Mouse (Mus musculus): ENCODE measurements around the gene Kif18b.

Gene Kif18b

DNA sequence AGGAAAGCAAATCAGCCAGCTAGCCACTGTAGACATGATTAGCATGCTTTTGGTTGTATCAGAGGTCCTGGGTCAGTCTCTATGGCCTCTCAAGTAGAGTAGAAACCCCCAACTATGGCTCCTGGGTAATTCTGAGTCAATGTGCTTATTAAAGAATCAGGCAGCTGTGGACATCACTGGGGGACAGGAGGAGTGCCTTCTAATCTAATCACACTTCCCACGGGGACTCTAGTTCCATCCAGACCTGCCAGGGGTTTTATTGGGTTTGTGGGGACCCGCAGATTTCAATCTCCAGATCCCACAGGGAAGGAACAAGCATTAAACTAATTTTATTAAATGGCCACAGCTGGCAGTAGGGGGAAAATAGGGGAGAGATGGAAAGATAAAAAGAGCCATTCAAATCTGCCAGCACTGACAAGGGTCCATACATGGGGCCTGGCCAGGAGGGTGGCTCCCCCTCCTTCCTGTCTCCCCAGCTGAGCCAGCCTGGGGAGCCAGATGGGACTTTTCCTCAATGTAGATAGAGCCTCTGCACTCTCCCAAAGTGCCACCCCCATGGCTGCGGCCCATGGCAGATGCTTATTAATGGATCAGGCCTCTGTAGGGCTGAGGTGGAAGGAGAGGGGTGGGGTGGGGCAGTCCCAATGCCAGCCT, 12.7 kb upstream of the Kif18b start:
- no peak for DNase-seq

DNA sequence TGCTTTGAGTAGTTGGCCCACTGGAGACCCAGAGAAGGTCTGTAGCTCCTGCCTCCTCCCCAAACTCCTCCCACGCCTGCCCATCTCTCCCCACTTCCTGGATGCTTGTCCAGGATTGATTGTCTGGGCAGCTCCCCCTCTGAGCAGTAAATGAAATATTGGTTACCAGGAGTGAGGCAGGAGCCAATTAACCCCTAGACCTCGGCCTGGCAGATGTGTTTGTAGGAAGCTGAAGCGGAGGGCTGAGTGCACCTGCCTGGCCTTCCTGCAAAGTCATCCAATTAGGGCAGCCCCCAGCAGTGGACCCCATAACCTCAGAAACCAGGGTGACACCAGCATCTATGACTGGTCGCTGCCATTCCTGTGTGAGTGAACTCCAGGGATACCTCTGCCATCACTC, 11.3 kb upstream of the Kif18b start:
- DNase-seq, result no peak

DNA sequence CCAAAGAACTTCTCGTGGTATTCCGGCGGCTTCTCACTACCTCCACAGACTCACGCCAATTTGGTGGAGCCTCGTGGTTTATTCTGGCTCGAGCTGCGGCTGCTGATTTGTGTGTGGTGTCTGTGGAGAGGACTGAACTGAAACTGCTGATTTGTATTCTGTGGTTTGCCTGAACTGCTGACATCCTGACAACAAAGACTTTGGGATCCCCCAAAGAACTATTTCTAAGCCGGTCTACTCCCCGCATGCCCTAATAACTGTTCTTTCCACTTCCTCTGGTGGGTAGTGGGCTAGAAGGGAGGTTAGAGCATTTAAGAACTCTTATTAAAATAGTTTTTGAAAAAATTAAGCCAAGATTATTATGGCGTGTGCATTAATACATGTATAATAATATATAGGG, 5.7 kb upstream of the Kif18b start:
- DNase-seq, result no peak

DNA sequence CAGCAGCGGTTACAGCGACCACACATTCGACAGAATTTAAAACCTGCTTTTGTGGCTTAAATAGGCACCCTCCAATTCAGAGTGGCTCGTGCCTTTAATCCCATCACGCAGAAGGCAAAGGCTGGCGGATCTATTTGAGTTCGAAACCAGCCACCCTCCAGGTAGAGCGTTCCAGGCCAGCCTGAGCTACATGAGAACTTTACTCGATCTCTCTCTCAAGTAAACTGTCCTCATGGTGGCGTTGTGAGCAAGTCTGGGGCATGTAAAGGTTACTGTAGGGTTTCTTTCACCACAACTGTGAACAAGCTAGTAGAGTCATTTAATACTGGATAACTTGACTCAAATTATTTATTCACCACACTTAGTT, 410 bp upstream of the Kif18b start:
- peak in 1 of 2 experiments; percentile 52 for DNase-seq

DNA sequence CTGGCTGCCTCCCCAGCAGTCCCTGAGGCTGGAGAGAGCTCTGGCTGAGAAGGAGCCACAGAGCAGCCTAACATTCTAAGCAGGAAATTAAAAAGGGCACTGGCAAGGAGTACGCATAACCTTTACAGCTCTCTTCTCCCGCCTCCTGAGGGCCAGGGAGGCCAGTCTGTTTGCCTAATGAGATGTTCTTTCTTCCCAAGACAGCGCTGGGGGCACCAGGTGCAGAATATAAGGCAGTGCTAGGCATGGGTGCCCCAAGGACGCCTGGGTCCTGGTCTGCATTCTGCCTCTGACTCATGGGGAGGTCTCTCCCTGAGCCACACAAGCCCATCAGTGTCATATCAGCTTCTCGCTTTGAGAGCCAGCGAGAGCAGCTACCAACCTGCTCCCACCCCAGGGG, 3.4 kb downstream of the Kif18b start:
- DNase-seq, result no peak

DNA sequence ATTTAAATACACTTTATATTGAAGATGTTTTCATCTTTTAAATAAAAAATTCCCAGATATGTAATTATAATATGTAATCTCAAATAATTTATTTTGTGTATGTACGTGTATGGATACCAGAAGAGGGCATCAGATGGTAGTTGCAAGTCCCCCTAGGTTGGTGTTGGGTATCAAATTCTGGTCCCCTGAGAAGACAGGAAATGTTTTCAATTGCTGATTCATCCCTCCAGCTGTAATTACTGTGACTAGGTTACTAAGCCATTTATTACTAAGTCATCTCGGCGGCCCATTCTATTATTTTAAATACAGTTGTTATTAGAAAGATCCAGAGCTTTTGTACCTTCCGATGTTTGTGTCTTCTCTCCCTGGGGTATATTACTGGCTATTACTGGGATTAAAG, 6.8 kb downstream of the Kif18b start:
- no peak for DNase-seq

DNA sequence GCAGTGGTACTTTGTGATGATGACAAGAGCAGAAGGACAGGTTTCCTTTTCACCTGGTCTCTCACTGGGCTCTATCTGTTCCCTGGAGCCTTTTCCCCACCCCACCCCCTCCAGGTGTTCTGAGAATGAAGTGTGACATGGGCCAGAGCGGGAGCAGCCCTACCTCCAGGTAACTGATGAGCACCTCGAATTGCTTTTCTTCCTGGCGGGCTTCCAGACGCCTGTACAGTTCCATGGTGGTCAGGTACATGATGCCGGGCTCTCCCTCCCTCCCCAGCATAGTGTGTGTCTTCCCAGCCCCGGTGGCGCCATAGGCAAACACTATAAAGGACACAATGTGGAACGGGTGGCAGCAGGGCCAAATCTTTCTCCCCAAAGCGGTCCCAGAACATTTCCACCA, 9.5 kb downstream of the Kif18b start:
- no peak for DNase-seq

DNA sequence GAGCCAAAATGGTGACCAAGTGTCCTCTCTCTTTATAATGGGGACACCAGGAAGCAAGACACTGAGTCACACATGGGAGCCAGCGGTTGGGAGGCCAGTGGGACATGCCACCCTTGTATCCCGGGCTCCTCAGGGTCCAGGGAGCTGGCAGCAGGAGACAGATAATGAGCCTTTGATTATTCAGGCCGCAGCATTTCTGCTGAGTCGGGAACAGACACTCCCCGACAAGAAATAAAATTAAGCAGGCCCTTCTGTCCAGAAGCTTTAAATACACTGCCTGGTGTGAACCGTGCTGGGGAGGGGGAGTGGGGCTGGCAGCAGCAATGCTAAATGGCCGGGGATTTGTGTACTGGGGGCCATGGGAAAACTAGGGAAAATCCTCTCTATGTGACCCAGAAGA, 13.5 kb downstream of the Kif18b start:
- no peak for DNase-seq

DNA sequence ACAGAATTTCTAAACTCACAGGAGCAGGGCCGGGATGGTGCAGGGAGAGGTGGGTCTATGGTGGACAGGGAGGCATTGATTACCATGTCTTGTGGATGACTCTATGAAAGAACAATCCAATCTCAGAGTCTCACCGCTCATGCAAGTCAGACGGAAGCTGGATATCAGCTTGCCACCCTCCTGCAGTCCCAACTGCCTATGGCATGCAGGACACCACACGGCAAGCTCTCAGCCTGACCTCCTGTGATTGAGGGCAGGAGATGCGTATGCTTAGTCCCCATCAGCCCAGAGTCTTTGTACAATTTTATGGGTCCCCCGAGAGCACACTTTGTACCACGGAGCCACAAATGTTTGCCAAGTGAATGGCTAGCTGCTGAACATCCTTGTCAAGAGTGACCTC, 21.3 kb downstream of the Kif18b start:
- peak in 1 of 2 experiments; percentile 1 for DNase-seq

DNA sequence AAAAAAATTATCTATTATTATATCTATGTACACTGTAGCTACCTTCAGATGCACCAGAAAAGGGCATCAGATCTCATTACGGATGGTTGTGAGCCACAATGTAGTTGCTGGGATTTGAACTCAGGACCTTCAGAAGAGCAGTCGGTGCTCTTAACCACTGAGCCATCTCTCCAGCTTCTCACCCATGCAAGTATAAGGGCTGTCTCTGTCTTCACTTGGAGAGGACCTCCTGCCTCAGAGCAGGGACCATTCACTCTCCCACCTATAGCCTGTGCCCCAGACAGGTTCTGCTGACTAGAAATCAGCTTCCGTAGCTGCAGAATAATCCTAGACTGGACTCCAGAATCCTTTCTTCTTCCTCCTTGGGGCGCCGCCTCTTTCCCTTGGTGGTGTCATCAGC, 22.8 kb downstream of the Kif18b start:
- no peak for DNase-seq

DNA sequence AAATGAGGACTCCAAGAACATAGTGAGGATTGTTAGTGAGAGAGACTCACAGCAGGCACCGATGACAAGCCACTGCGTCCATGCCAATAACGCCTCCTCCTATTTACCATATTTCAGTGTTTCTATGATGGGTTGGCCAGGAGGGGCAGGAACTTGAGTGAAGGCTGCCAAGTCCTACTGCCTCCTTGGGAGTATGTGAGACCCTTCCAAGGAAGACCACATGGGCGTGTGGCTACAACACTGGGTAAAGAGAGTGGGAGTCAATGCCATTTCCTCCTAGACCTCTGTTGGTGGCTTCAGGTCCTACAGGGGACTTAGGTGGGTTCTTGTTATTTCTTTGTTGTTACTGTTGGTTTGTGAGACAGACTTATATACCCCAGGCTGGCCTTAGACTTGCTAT, 23.7 kb downstream of the Kif18b start:
- no peak for DNase-seq

DNA sequence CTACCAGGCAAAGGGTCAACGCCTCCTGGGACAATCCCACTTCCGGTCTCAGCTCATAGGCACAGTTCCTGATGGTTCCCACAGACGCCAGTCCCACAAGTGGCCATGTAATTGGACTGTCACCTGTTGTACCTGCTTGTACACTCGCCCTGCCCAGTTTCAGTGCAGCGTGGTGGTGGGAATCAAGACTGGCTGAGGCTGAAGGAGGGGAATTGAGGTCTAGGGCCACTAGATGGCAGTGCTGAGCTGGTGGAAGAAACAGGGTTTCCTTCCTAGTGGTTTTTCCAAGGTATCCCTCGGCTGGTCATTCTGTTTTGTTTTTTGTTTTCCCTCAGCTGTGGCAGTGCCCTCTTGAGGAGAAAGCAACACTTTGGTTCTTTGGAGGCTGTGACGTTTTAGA, 24.2 kb downstream of the Kif18b start, which contains the start of gene Gfap:
Gene Gfap (minus strand): TSS at position 150 of the 400 bp plus-strand sequence.
- peak; percentile 88 to 93 for DNase-seq

DNA sequence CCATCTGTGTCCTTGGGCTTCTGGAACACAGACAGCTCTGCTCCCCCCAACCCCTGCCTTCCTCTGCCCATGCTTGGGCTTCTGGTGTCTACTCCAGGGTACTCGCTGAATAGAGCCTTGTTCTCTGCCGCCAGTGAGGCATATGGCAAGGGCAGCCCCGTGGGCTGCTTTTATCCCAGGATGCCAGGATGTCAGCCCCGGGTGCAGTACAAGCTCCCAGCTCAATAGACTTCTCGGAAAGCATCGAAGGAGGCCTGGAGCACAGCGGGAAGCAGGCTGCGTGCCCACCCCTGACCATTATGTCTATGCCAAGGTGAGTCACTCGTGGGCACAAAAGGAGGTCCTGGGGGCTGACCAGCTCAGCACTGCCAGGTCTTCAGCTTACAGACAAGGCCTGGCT, 26.5 kb downstream of the Kif18b start:
- DNase-seq, result peak; percentile 84 to 89

DNA sequence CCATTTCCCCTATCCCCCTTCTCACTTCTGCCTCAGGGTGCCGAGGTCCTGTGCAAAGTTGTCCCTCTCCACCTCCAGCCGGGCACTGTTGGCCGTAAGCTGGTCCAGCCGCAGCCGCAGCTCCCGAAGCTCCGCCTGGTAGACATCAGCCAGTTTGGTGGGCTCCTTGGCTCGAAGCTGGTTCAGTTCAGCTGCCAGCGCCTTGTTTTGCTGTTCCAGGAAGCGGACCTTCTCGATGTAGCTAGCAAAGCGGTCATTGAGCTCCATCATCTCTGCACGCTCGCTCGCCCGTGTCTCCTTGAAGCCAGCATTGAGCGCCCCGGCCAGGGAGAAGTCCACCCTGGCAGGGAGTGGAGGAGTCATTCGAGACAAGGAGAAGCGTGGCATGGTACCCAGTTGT, 28.3 kb downstream of the Kif18b start:
- DNase-seq, result no peak

DNA sequence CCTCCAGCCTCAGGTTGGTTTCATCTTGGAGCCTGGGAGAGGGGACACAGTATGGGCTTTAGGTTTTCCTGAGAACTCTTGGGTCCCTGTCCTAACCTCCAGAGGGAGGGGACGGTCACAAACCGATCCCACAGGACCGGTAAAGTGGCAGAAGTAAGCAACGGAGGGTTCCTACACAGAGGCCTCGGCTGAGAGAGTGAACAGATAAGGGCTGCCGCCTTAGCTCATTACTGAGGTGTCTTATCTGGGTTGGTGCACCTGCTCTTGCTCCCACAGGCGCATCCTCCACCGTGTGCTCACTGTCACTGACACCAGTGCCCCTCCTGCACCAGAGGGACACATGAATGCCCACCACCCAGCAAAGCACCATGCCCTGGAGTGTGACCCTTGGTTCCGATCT, 29.1 kb downstream of the Kif18b start:
- no peak for DNase-seq

DNA sequence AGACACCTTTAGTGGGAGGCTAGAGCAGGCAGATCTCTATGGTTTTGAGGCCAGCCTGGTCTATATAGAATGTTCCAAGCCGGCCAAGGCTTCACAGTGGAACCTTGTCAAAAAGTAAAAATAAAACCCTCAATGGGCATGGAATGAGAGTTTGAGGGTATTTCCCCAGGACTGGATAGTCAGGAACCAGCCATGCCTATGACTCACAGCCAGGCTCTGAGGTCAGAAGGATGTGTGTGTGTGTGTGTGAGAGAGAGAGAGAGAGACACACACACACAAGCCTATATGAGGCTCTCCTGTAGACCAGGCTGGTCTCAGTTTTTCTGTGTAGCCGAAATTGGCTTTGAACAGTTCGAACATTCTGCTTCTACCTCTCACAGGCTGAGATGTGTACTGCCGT, 30.2 kb downstream of the Kif18b start:
- no peak for DNase-seq

DNA sequence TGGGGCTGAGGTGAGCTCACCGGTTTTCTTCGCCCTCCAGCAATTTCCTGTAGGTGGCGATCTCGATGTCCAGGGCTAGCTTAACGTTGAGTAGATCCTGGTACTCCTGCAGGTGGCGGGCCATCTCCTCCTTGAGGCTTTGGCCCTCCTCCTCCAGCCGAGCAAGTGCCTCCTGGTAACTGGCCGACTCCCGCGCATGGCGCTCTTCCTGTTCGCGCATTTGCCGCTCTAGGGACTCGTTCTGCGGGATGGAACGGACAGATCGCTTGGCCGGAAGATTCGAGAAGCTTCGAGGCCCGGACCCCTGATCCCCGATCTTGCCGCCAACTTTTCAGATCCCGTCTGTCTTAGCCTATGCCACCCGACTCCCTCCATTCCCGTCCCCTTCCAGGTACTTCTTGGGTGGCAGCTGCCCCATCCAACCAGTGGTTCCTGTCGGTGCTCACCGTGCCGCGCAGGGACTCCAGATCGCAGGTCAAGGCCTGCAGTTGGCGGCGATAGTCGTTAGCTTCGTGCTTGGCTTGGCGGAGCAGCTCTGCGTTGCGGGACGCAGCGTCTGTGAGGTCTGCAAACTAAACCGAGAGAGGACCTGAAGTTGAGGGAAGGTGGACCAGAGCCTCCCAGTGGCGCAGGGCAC, 31.8 kb downstream of the Kif18b start:
- DNase-seq, result peak; percentile 72 to 81

DNA sequence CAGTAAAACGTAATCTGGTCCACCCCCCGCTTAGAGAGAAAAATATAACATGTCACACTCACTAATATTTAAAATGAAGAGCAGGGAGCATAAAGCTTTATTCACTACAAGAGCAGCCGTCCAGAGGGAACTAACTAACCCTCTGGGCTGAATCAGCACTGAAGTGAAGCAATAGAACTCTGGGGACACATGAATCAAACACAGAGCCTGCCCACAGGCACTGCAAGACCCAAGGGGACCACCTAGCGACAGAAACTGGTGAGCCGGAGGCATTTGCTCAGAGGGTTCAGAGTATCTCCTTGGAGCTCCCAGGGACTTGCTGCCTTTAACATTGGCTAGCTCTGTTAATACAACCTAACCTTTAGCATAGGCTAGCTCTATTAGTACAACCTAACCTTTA, 34.8 kb downstream of the Kif18b start:
- no peak for DNase-seq

DNA sequence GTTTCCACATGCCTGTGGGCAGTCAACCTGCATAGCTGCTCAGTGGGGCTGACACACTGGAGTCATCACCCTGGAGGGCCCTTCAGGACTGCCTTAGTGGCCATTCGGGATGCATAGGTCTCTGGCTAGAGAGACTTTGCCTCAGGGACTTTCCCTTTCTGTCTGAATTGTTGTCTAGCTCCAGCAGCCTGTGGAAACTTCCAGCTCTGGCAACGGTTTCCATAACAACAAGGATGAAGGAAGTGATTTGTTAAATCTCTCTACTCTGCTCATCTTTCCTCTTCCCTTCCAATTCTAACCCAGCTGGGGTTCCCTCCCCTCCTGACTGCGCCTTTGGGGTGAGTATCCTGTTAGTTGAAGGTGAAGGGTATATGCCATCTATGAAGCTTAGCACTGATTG, 36.8 kb downstream of the Kif18b start:
- no peak for DNase-seq

DNA sequence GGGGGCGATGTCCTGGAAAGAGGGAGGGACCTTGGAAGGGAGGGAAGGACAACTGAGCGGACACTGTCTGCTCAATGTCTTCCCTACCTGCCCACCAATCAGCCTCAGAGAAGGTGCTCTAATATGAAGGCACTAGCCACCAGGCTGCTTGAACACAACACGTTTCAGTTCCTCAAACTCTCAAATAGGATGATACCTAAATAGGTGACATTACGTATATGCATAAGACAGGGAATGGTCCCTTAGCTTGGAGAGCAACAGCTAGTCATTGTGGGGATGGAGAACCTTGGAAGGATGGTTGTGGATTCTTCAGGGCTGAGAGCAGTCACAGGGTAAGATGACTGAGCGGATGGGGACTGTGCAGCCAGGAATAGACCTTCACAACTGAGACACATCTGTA, 37.5 kb downstream of the Kif18b start:
- no peak for DNase-seq

DNA sequence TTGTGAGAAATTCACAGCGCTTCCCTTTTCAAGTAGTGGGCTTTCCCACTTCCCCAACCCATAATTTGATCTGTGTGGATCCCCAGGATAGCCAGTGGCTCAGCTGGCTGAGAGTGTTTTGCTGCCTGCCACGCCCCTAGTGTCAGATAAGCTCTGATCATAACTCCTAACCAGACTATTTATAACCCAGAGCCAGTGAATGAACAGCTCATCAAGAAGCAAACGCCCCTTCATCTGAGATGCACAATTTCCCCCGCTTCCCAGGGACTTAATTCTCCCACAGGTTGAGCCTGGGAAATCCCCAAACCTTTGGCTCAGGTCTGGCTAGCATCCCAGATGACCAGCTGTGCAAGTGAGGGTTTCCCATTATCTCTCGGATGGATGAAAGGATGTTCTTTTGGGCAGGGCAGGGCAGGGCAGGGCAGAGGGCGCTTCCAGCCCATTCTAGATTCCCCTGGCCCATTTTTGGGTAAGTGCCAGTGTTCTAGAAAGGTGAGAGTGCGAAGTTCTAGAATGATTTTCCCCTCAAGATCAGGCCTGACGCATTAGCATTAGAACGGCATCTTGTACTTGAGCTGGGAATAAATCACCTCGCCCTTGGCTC, 40.2 kb downstream of the Kif18b start, which contains the start of gene Fam187a:
Gene Fam187a (plus strand): TSS at position 554 of the 604 bp plus-strand sequence.
- DNase-seq, result no peak

DNA sequence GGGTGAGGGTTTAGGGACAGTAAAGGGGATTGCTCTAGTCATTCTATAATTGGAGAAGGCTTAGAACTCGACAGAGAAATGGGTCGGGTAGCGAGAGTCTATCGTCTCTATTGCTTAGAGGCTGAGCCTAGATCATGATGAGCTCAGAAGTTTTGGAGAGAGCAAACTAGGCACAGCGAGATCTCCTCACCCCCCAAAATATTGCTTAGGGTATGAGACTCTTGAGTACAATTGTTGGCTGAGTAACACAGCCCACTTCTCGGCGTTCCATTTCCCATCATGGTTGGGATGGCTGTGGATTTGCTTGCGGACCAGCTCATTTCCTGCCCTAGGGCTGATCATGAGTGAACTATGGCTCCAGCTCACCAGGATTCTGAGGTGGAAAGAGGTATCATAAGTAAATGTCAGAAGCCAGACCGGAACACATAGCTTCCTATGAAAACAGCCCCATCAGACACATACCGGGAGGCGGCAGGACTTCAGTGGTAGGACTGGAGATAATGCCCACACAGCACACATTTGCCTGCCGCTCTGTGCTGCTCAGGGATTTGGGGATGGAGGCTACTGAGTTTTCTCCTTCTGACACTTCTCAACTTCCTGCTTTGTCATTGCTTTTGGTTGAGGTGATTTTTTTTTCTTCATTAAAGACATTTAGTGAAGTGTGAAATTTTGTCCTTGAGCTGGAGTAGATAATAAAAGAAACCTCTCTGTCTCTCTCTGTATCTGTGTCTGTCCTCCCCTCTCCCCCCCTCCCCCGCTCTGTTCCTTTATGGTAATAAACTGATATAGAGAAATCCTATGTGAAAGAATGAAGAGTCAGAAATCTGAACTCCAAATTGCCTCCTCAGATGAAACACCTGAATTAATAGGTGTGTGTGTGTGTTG, 43.4 kb downstream of the Kif18b start:
- no peak for DNase-seq

DNA sequence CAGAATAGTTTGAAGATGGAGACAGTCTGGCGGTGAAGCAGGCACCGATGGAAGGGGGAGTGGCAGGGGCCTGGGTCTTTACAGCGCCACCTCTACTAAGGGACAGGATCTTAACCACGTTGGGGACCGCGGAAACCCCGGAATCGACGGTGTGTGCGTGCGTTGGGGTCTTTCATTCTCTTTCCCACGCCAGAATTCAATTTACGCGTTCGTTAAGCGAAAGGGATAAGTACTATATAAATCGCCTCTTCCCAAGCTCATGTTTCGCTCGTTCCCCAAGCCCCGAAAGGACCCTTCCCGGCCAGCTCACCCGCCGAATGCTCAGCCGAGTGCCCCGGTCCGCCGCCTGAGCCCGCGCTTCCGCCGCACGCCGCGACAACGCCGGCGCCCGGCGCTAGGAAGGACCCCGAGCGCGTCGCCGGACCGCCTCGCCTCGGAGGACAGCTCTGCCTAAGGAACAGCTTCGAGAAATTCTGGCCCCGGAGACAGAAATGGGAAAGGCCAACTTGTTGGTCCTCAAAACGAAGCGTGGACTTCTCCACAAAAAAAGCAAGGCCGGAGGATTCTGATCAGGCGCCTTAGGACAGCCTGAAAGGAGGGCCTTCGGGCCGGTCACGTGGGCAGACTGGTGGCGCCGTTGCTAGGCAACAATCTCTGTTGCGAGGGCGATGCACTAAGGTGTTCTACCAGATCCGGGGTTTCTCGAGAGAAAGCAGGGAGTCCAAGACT, 44.2 kb downstream of the Kif18b start, which contains the start of the genes Eftud2 and Ccdc103:
Gene Eftud2 (minus strand): TSS at position 401 of the 729 bp plus-strand sequence.
Gene Ccdc103 (plus strand): TSS at position 620 of the 729 bp plus-strand sequence.
- peak; percentile 94 to 95 for DNase-seq

Measured in cerebellum, postnatal 25 days (tissue).